Mouse (Mus musculus) stomach, embryonic 16.5 days (tissue): ENCODE measurements around the gene Plk5. TPM values are rescaled to one million over a fixed set of nuclear protein-coding genes. Genes with fewer than 3 reads are reported as not detected.
A peak's percentile ranks its signal among the peaks of the same experiment; 100 is the strongest.

ENCODE experiments used
- ATAC-seq: fragments of 200-750 bp; cut with Nextera tagmentation; 2 replicates; pipeline ENCODE4 v1.8.0; 2017; ENCODE audit warnings: moderate number of reproducible peaks, moderate TSS enrichment; ENCODE audit not compliant: insufficient read depth, low FRiP score
- H3K27ac ChIP-seq: fragments of 300-500 bp; sonication (generic); 2 replicates; pipeline ENCODE4 v1.5.1; 2014; ENCODE audit warnings: low read length
- H3K27me3 ChIP-seq: fragments of 300-500 bp; sonication (generic); 2 replicates; pipeline ENCODE4 v1.6.1; 2014; ENCODE audit warnings: low read length, control low read depth, mixed read lengths; ENCODE audit not compliant: control insufficient read depth, insufficient read depth
- H3K36me3 ChIP-seq: fragments of 300-500 bp; sonication (generic); 2 replicates; pipeline ENCODE4 v1.6.1; 2014; ENCODE audit warnings: low read length; ENCODE audit not compliant: control insufficient read depth, insufficient read depth
- H3K4me1 ChIP-seq: fragments of 300-500 bp; sonication (generic); 2 replicates; pipeline ENCODE4 v1.6.1; 2014; ENCODE audit warnings: low read length, control low read depth, mixed read lengths; ENCODE audit not compliant: control insufficient read depth, insufficient read depth
- H3K4me2 ChIP-seq: fragments of 300-500 bp; sonication (generic); 2 replicates; pipeline ENCODE4 v1.6.1; 2014; ENCODE audit warnings: low read depth, low read length, mixed read lengths
- H3K4me3 ChIP-seq: fragments of 300-500 bp; sonication (generic); replicated peaks from 2 replicates; pipeline ENCODE4 v1.5.1; 2014; ENCODE audit warnings: mild to moderate bottlenecking, low read length
- H3K9ac ChIP-seq: fragments of 300-500 bp; sonication (generic); 2 replicates; pipeline ENCODE4 v1.6.1; 2014; ENCODE audit warnings: low read length
- H3K9me3 ChIP-seq: fragments of 300-500 bp; sonication (generic); replicated peaks from 2 replicates; pipeline ENCODE4 v1.6.1; 2016; ENCODE audit warnings: low read length, control low read depth; ENCODE audit not compliant: control insufficient read depth
- WGBS: fragments of 180-500 bp; shearing (Covaris S2); extraction: QIAGEN DNeasy Blood & Tissue Kit; methylation state at CpG from one replicate; pipeline ENCODE4 v1.1.7; 2014; 5-methylcytosine and 5-hydroxymethylcytosine counted together
- polyA plus RNA-seq: library from polyadenylated mRNA; unstranded; fragments of >200 nt; fragmentation: Nextera tagmentation; extraction: Ambion mirVana; gene quantifications from 2 replicates; pipeline ENCODE4 v1.2.1, GENCODE M21; 2015

Plk5 gene
- polyA plus RNA-seq, 1 experiment from 2014 or later: 0.14 TPM

GRCm38 (mm10) chr10:80348244-80348781, 7.9 kb upstream of the Plk5 start, which contains the start of gene Adamtsl5:
Gene Adamtsl5 (minus strand): TSS chr10:80348412.
- Histone ChIP-seq H3K4me2 (peak within 1 kb of the TSS; percentile 57), H3K4me3 (peak within 1 kb of the TSS; percentile 45), H3K9me3 (no peaks in the 10 kb centered on the region), H3K9ac (peak within 1 kb of the TSS; percentile 72), H3K4me1 (peaks cover 45% of the 10 kb centered on the region), H3K36me3 (no peaks in the 10 kb centered on the region), H3K27ac (peak within 1 kb of the TSS; percentile 63), H3K27me3 (peaks cover 41% of the 10 kb centered on the region)
- peak; percentile 44; the same call in 1 of the 2 replicates for ATAC-seq
- WGBS: under 1% methylated on average over 42 of the region's 42 CpGs

GRCm38 (mm10) chr10:80348981-80349380, 7.3 kb upstream of the Plk5 start:
- Histone ChIP-seq H3K4me3 (peak overlapping the region; percentile 45), H3K9ac (peak overlapping the region; percentile 72; the same call in 1 of the 2 replicates), H3K9me3 (no peaks in the 10 kb centered on the region), H3K4me2 (peak overlapping the region; percentile 57), H3K27me3 (peaks cover 40% of the 10 kb centered on the region), H3K4me1 (peaks cover 38% of the 10 kb centered on the region), H3K36me3 (no peaks in the 10 kb centered on the region), H3K27ac (peak overlapping the region; percentile 63)
- 16% methylated on average over 26 of the region's 26 CpGs for WGBS
- ATAC-seq: peak; percentile 12; the same call in 1 of the 2 replicates

GRCm38 (mm10) chr10:80350292-80350691, 6.0 kb upstream of the Plk5 start:
- ATAC-seq: peak; percentile 82
- 2% methylated on average over 7 of the region's 7 CpGs for WGBS
- Histone ChIP-seq H3K9ac (no peak overlapping the region), H3K4me3 (no peak overlapping the region), H3K4me1 (peaks cover 25% of the 10 kb centered on the region), H3K27me3 (peaks cover 40% of the 10 kb centered on the region), H3K27ac (no peak overlapping the region), H3K36me3 (no peaks in the 10 kb centered on the region), H3K9me3 (no peaks in the 10 kb centered on the region), H3K4me2 (no peak overlapping the region)

GRCm38 (mm10) chr10:80351896-80352295, 4.4 kb upstream of the Plk5 start:
- no peak for ATAC-seq
- no peak overlapping the region for H3K4me2 ChIP-seq
- H3K27me3 ChIP-seq: peaks cover 54% of the 10 kb centered on the region
- no peak overlapping the region for H3K27ac ChIP-seq
- peaks cover 34% of the 10 kb centered on the region for H3K4me1 ChIP-seq
- no peak overlapping the region; the same call in 1 of the 2 replicates for H3K9ac ChIP-seq
- no peaks in the 10 kb centered on the region for H3K36me3 ChIP-seq
- 25% methylated on average over 11 of the region's 11 CpGs for WGBS
- no peak overlapping the region for H3K4me3 ChIP-seq
- no peaks in the 10 kb centered on the region for H3K9me3 ChIP-seq

- H3K4me2 ChIP-seq: no peak overlapping the region
- 56% methylated on average over 8 of the region's 8 CpGs for WGBS
- no peak for ATAC-seq
- H3K9me3 ChIP-seq: no peaks in the 10 kb centered on the region
- H3K36me3 ChIP-seq: no peaks in the 10 kb centered on the region
- H3K9ac ChIP-seq: no peak overlapping the region
- H3K27ac ChIP-seq: no peak overlapping the region
- peaks cover 36% of the 10 kb centered on the region for H3K4me1 ChIP-seq
- H3K27me3 ChIP-seq: peaks cover 57% of the 10 kb centered on the region
- no peak overlapping the region for H3K4me3 ChIP-seq
These were observed 3.5 kb upstream of the Plk5 start for GRCm38 (mm10) chr10:80352727-80353126.

GRCm38 (mm10) chr10:80355431-80355830, 828 bp upstream of the Plk5 start:
- Histone ChIP-seq H3K9ac (no peak overlapping the region), H3K36me3 (no peaks in the 10 kb centered on the region), H3K27me3 (peaks cover 57% of the 10 kb centered on the region), H3K4me3 (no peak overlapping the region), H3K4me1 (peaks cover 22% of the 10 kb centered on the region), H3K4me2 (no peak overlapping the region), H3K9me3 (no peaks in the 10 kb centered on the region), H3K27ac (no peak overlapping the region)
- 13% methylated on average over 7 of the region's 9 CpGs for WGBS
- no peak for ATAC-seq

GRCm38 (mm10) chr10:80356737-80357136, 478 bp downstream of the Plk5 start:
- no peak overlapping the region for H3K27ac ChIP-seq
- H3K4me2 ChIP-seq: peak overlapping the region; percentile 49
- peaks cover 22% of the 10 kb centered on the region for H3K4me1 ChIP-seq
- peak overlapping the region; percentile 21 for H3K4me3 ChIP-seq
- ATAC-seq: no peak
- no peaks in the 10 kb centered on the region for H3K36me3 ChIP-seq
- H3K9ac ChIP-seq: 0 out of 2 replicates have a peak overlapping the region, but pooled peaks have one; percentile 7
- WGBS: 3% methylated on average over 34 of the region's 34 CpGs
- H3K9me3 ChIP-seq: no peaks in the 10 kb centered on the region
- H3K27me3 ChIP-seq: peaks cover 55% of the 10 kb centered on the region

GRCm38 (mm10) chr10:80357336-80357735, 1.1 kb downstream of the Plk5 start:
- H3K9me3 ChIP-seq: no peaks in the 10 kb centered on the region
- no peak overlapping the region for H3K9ac ChIP-seq
- peaks cover 49% of the 10 kb centered on the region for H3K27me3 ChIP-seq
- no peak overlapping the region for H3K4me3 ChIP-seq
- peak overlapping the region; percentile 51; the same call in 1 of the 2 replicates for H3K4me2 ChIP-seq
- H3K4me1 ChIP-seq: peaks cover 22% of the 10 kb centered on the region
- H3K27ac ChIP-seq: no peak overlapping the region
- ATAC-seq: 0 out of 2 replicates have a peak, but pooled peaks have one; percentile 22
- 28% methylated on average over 7 of the region's 7 CpGs for WGBS
- no peaks in the 10 kb centered on the region for H3K36me3 ChIP-seq

GRCm38 (mm10) chr10:80357994-80358639, 1.9 kb downstream of the Plk5 start:
- H3K36me3 ChIP-seq: no peaks in the 10 kb centered on the region
- peaks cover 45% of the 10 kb centered on the region for H3K27me3 ChIP-seq
- H3K4me1 ChIP-seq: peaks cover 22% of the 10 kb centered on the region
- no peak overlapping the region for H3K27ac ChIP-seq
- H3K4me2 ChIP-seq: peak overlapping the region; percentile 51
- peak overlapping the region; percentile 33 for H3K4me3 ChIP-seq
- no peaks in the 10 kb centered on the region for H3K9me3 ChIP-seq
- peak; percentile 59 for ATAC-seq
- WGBS: 8% methylated on average over 31 of the region's 31 CpGs
- no peak overlapping the region for H3K9ac ChIP-seq
